Comparison of ENCODE assay signal across 25 mouse cellular contexts in genomic region chr10:96171546-96171945, GRCm38 (mm10). TPM values are rescaled to one million over a fixed set of nuclear protein-coding genes. Genes with fewer than 3 reads are reported as not detected.
DNase-seq lines count a peak whose midpoint lies in the region; ATAC-seq and TF ChIP-seq lines count a peak whose summit lies in the region.
"Had no signal": no experiment of that assay in that cellular context is flagged by ENCODE, and none has a peak within 500 bp of the region (broad histone marks: within the 10 kb centered on the region; RNA-seq: fewer than 3 reads in every experiment).

No protein-coding gene starts in this region.

- H3K9me3 ChIP-seq in lung, postnatal 0 days (ENCODE audit: low read length) = no peaks in the 10 kb centered on the region
- H3K9me3 ChIP-seq: limb, embryonic 15.5 days; neural tube, embryonic 12.5 days had no signal

- H3K4me1 ChIP-seq in lung, postnatal 0 days (ENCODE audit: insufficient read depth, low read depth, low read length) = no peaks in the 10 kb centered on the region
- H3K4me1 ChIP-seq: neural tube, embryonic 12.5 days had no signal

- no peak overlapping the region for H3K9ac ChIP-seq in lung, postnatal 0 days (replicated peaks; ENCODE audit: low read depth)
- H3K9ac ChIP-seq: forebrain, postnatal 0 days; hindbrain, embryonic 14.5 days; limb, embryonic 15.5 days; lung, embryonic 14.5 days; neural tube, embryonic 12.5 days had no signal

- H3K4me3 ChIP-seq in lung, postnatal 0 days (ENCODE audit: low read depth, low read length) = no peak overlapping the region
- H3K4me3 ChIP-seq: limb, embryonic 15.5 days; neural tube, embryonic 12.5 days had no signal

- no peak for TF ChIP-seq CTCF in lung, postnatal 0 days (IDR thresholded peaks at IDR 0.05)

- H3K27me3 ChIP-seq in lung, postnatal 0 days (replicated peaks; ENCODE audit: insufficient read depth, low read length) = no peaks in the 10 kb centered on the region
- H3K27me3 ChIP-seq: CH12.LX; limb, embryonic 15.5 days; neural tube, embryonic 12.5 days had no signal

- H3K36me3 ChIP-seq in lung, postnatal 0 days (ENCODE audit: insufficient read depth, low read length) = no peaks in the 10 kb centered on the region
- H3K36me3 ChIP-seq: limb, embryonic 15.5 days; neural tube, embryonic 12.5 days had no signal

- ATAC-seq in lung, postnatal 0 days = no peak
- ATAC-seq: activated CD4-positive, CD25-positive, alpha-beta regulatory T cell, adult 4 months; forebrain, postnatal 0 days; intestine, postnatal 0 days had no signal

- peak; percentile 40 for DNase-seq in adrenal gland, postnatal 14 days
- no peak for DNase-seq in adrenal gland, adult 18-20 months (ENCODE audit: low spot score in 2 of 2)
- peak; percentile 41 for DNase-seq in lung, postnatal 36 days
- no peak for DNase-seq in lung, postnatal 0 days (ENCODE audit: low spot score)
- peak; percentile 20 to 29 for DNase-seq in cerebellum, postnatal 36 days
- DNase-seq in right cerebral cortex, postnatal 4 days = no peak
- DNase-seq in lung, postnatal 4 days = no peak
- DNase-seq in right cerebral cortex, postnatal 36 days (ENCODE audit: low spot score in 2 of 2) = no peak
- DNase-seq: forebrain, postnatal 0 days; kidney, postnatal 14 days; layer of hippocampus, adult 9-11 months; lung, embryonic 14.5 days; thymus, adult 2 months had no signal

- H3K27ac ChIP-seq in lung, postnatal 0 days (ENCODE audit: low read length) = no peak overlapping the region
- H3K27ac ChIP-seq: hindbrain, embryonic 14.5 days; limb, embryonic 15.5 days; neural tube, embryonic 12.5 days had no signal

- no peak overlapping the region for H3K4me2 ChIP-seq in lung, postnatal 0 days (replicated peaks; ENCODE audit: low read depth, low read length)
- H3K4me2 ChIP-seq: hindbrain, embryonic 14.5 days; limb, embryonic 15.5 days; lung, embryonic 14.5 days; neural tube, embryonic 12.5 days had no signal

- TF ChIP-seq EP300 in lung, postnatal 0 days (IDR thresholded peaks at IDR 0.05) = no peak

RNA-seq across cellular contexts. Expression of gene Gm5426, which starts 35.1 kb away (rescaled TPM):
- not detected in 2 replicates for total RNA-seq in adrenal gland, postnatal 14 days (2021)
- not detected for total RNA-seq in adrenal gland, adult 18-20 months (2021)
- not detected in 2 replicates for polyA plus RNA-seq in lung, postnatal 0 days (2015; fragmentation: Nextera tagmentation; extraction: Ambion mirVana)
- total RNA-seq: CH12.LX; forebrain, postnatal 0 days; megakaryocyte-erythroid progenitor cell, adult 5-6 weeks; midbrain, postnatal 0 days had no signal
- polyA plus RNA-seq: embryonic facial prominence, embryonic 11.5 days; forebrain, postnatal 0 days; gonadal fat pad, adult 2 months; heart, embryonic 14.5 days; hindbrain, embryonic 14.5 days; intestine, postnatal 0 days; limb, embryonic 15.5 days; lung, embryonic 14.5 days; midbrain, postnatal 0 days; neural tube, embryonic 12.5 days; stomach, embryonic 14.5 days; thymus, adult 2 months had no signal

Comparison
In these comparisons a context has a peak if more than half of its experiments do, and no peak if none do; other contexts are left out.
1. DNase-seq: peak in adrenal gland, postnatal 14 days (single experiment), lung, postnatal 36 days (single experiment) and cerebellum, postnatal 36 days (2 of 2); none in adrenal gland, adult 18-20 months (0 of 2), lung, postnatal 0 days (single experiment), right cerebral cortex, postnatal 4 days (single experiment), lung, postnatal 4 days (0 of 2) and right cerebral cortex, postnatal 36 days (0 of 2).